Mouse (Mus musculus) intestine, postnatal 0 days (tissue): ENCODE results near the gene Ubl7. TPM values are rescaled to one million over a fixed set of nuclear protein-coding genes. Genes with fewer than 3 reads are reported as not detected.

ENCODE experiments used
- ATAC-seq: fragments of 200-750 bp; cut with Nextera tagmentation; 2 replicates; pipeline ENCODE4 v1.8.0; 2017; ENCODE audit warnings: mild to moderate bottlenecking, moderate TSS enrichment, moderate library complexity
- H3K27ac ChIP-seq: fragments of 300-500 bp; sonication (generic); 2 replicates; pipeline ENCODE4 v1.5.1; 2014; ENCODE audit warnings: mild to moderate bottlenecking, low read depth, low read length, moderate library complexity
- H3K27me3 ChIP-seq: fragments of 300-500 bp; sonication (generic); replicated peaks from 2 replicates; pipeline ENCODE4 v1.6.1; 2014; ENCODE audit warnings: low read length, mixed read lengths; ENCODE audit not compliant: control insufficient read depth, insufficient read depth
- H3K36me3 ChIP-seq: fragments of 300-500 bp; sonication (generic); 2 replicates; pipeline ENCODE4 v1.6.1; 2014; ENCODE audit warnings: mild to moderate bottlenecking, moderate library complexity; ENCODE audit not compliant: control insufficient read depth, insufficient read depth
- H3K4me1 ChIP-seq: fragments of 300-500 bp; sonication (generic); replicated peaks from 2 replicates; pipeline ENCODE4 v1.6.1; 2014; ENCODE audit warnings: antibody characterized with exemption, low read length, mixed read lengths; ENCODE audit not compliant: control insufficient read depth, insufficient read depth
- H3K4me2 ChIP-seq: fragments of 300-500 bp; sonication (generic); replicated peaks from 2 replicates; pipeline ENCODE4 v1.6.1; 2014; ENCODE audit warnings: low read depth, mild to moderate bottlenecking, moderate library complexity
- H3K4me3 ChIP-seq: fragments of 300-500 bp; sonication (generic); 2 replicates; pipeline ENCODE4 v1.5.1; 2014; ENCODE audit warnings: low read depth, low read length
- H3K9ac ChIP-seq: fragments of 300-500 bp; sonication (generic); 2 replicates; pipeline ENCODE4 v1.6.1; 2014; ENCODE audit warnings: mild to moderate bottlenecking, low read depth, low read length
- H3K9me3 ChIP-seq: fragments of 300-500 bp; sonication (generic); 2 replicates; pipeline ENCODE4 v1.6.1; 2016; ENCODE audit warnings: mixed run types; ENCODE audit not compliant: control insufficient read depth
- CTCF ChIP-seq: sonication (generic); IDR thresholded peaks from 2 replicates; pipeline ENCODE4 v1.5.1; 2016; ENCODE audit warnings: low read depth, mild to moderate bottlenecking, control low read depth, antibody characterized with exemption, moderate library complexity
- WGBS: fragments of 180-500 bp; shearing (Covaris S2); extraction: QIAGEN DNeasy Blood & Tissue Kit; methylation state at CpG from one replicate; pipeline ENCODE4 v1.1.7; 2014; 5-methylcytosine and 5-hydroxymethylcytosine counted together
- polyA plus RNA-seq: library from polyadenylated mRNA; unstranded; fragments of >200 nt; fragmentation: Nextera tagmentation; extraction: Ambion mirVana; gene quantifications from 2 replicates; pipeline ENCODE4 v1.2.1, GENCODE M21; 2015

The Ubl7 gene
- polyA plus RNA-seq, 1 experiment from 2014 or later: 77.1 TPM

DNA sequence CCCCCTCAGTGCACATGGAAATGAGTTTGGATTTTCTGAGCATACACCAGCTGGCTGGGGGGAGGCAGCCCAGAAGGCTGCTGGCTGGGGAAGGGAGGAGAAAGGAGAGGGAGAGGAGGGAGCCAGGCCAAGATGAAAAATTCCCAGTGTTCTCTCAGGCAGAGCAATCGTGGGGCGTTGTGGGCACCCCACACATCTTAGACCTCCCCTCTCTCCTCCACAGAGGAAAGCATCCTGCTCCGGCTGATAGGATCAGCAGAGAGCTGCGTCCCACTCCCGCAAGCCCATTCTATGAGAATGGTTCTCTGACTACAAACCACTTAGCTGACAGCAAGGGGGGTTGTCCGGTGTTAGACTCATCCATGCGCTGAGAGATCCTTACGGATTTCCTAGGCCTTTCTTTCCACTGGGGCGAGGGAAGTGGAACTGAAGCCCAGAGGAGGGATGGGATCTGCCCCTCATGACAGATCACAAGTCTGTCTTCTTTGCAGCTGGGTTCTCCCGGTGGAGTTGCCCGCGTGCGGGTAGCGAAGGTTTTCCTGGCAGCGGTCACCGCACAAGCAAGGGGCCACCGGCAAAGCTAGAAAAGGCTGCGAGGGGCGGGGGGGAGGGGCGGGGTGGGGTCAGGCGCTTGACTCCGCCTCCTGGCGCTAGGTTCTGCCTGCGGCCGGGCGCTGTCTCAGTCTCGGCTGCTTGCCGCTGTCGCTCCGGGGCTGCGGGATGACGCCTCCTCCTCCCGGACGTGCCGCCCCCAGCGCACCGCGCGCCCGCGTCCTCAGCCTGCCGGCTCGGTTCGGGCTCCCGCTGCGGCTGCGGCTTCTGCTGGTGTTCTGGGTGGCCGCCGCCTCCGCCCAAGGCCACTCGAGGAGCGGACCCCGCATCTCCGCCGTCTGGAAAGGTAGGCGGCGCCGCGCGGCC, 28.9 kb downstream of the Ubl7 start, which contains the start of gene Sema7a:
Gene Sema7a, plus strand, starts transcription at position 682 of the 918 bp plus-strand sequence.
- ATAC-seq: peak; percentile 71

DNA sequence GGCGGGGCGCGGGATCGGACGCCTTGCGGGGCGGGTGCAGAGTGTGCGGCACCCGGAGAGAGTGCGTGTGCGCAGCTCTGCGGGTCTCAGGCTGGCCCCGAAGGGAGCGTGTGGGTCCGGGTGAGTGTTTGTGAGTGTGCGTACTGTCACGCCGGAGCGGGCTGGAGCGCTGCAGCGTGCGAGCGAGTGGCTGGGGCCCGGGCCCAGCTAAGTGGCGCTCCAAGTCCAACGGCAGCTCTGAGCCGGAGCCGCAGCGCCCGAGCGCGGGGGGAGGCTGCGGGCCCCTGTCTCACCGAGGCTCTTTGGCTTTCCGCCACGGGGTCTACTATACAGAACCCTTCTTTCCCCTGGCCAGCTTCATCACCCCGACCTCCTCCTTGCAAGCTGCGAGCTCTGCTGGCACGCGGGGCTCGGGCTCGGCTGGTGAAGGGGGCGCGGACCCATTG, 29.6 kb downstream of the Ubl7 start:
- no peaks in the 10 kb centered on the region for H3K9me3 ChIP-seq
- peak overlapping the region; percentile 83 for H3K4me3 ChIP-seq
- WGBS: 1% methylated on average over 29 of the region's 44 CpGs
- peaks cover 3% of the 10 kb centered on the region; the same call in 1 of the 2 replicates for H3K4me1 ChIP-seq
- H3K27ac ChIP-seq: peak overlapping the region; percentile 46; the same call in 1 of the 2 replicates
- TF ChIP-seq CTCF: 0 out of 2 replicates have a peak, but pooled peaks have one; percentile 7
- no peaks in the 10 kb centered on the region for H3K36me3 ChIP-seq
- H3K4me2 ChIP-seq: peak overlapping the region; percentile 97
- no peaks in the 10 kb centered on the region; the same call in 1 of the 2 replicates for H3K27me3 ChIP-seq
- peak; percentile 28 for ATAC-seq
- peak overlapping the region; percentile 69 for H3K9ac ChIP-seq

More for the DNA sequence above, 28.9 kb downstream of the Ubl7 start, which contains the start of gene Sema7a:
- WGBS: 4% methylated on average over 59 of the region's 60 CpGs
- no peaks in the 10 kb centered on the region; the same call in 1 of the 2 replicates for H3K27me3 ChIP-seq
- no peak for TF ChIP-seq CTCF
- no peaks in the 10 kb centered on the region; the same call in 1 of the 2 replicates for H3K4me1 ChIP-seq
- H3K9ac ChIP-seq: peak within 1 kb of the TSS; percentile 69
- peak within 1 kb of the TSS; percentile 46; the same call in 1 of the 2 replicates for H3K27ac ChIP-seq
- peak within 1 kb of the TSS; percentile 83 for H3K4me3 ChIP-seq
- H3K9me3 ChIP-seq: no peaks in the 10 kb centered on the region
- no peaks in the 10 kb centered on the region for H3K36me3 ChIP-seq
- peak within 1 kb of the TSS; percentile 97 for H3K4me2 ChIP-seq

DNA sequence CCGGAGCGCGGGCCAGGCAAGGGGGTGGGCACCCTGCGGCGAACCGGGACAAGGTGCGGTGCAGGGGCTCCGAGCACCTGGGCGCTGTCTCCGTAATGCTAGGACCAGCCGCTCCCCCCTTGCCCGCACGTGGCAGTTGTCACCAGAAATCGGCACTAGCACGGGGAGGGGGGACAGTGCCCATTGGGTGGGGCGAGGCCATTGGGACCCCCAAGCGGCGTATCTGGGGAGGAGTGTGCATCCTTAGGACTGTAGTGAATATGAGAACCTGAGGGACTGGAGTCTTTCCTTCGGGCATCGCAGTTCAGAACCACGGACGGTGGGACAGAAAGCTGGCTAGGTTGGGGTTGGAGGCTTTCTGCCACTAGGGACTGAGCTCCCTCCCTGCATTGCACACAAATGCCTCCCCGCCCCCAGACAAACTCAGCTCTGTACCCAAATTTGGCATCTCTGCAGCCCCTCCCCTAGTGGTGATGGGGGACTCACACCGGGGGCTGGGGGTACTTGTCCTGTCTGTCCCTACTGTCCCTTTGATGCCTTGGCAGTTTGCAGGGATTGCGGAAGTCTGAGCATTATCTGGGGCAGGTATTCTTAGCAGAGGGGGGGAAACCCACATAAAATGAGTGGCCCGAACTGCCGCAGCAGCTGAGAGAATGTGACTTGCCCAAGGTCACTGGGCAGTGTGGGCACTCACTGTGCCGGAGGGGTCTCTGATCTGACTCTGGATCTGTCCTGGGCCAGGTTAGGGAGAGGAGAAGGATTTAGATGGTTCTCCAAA, 30.3 kb downstream of the Ubl7 start:
- Histone ChIP-seq H3K4me1 (peaks cover 10% of the 10 kb centered on the region), H3K9ac (peak overlapping the region; percentile 69), H3K27me3 (no peaks in the 10 kb centered on the region; the same call in 1 of the 2 replicates), H3K4me2 (peak overlapping the region; percentile 97), H3K4me3 (peak overlapping the region; percentile 83), H3K36me3 (no peaks in the 10 kb centered on the region), H3K9me3 (no peaks in the 10 kb centered on the region), H3K27ac (0 out of 2 replicates have a peak overlapping the region, but pooled peaks have one; percentile 46)
- 5% methylated on average over 28 of the region's 28 CpGs for WGBS
- TF ChIP-seq CTCF: peak; percentile 33; the same call in 1 of the 2 replicates
- no peak for ATAC-seq

DNA sequence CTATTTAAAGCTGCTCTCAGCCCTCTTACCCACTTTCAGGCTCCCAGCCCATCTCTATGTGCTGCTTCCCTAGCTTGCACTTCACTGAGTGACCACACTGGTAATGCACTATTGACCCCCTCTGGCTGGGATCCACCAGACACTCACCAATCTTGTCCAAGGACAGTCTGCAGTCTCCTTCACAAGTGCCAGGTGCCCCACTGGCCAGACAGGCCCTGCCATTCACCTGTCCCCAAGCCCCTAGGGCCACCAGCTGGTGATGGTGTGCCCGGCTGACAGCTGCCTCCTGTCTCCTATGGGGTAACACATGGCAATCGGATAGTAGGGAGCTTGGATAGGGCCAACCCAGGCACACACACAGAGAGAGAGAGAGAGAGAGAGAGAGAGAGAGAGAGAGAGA, 31.3 kb downstream of the Ubl7 start:
- Histone ChIP-seq H3K4me1 (peaks cover 14% of the 10 kb centered on the region), H3K9me3 (no peaks in the 10 kb centered on the region), H3K27me3 (no peaks in the 10 kb centered on the region; the same call in 1 of the 2 replicates), H3K4me2 (peak overlapping the region; percentile 97), H3K4me3 (peak overlapping the region; percentile 83), H3K36me3 (no peaks in the 10 kb centered on the region), H3K27ac (no peak overlapping the region; the same call in 1 of the 2 replicates), H3K9ac (no peak overlapping the region)
- no peak for TF ChIP-seq CTCF
- 56% methylated on average over 2 of the region's 2 CpGs for WGBS
- no peak for ATAC-seq

DNA sequence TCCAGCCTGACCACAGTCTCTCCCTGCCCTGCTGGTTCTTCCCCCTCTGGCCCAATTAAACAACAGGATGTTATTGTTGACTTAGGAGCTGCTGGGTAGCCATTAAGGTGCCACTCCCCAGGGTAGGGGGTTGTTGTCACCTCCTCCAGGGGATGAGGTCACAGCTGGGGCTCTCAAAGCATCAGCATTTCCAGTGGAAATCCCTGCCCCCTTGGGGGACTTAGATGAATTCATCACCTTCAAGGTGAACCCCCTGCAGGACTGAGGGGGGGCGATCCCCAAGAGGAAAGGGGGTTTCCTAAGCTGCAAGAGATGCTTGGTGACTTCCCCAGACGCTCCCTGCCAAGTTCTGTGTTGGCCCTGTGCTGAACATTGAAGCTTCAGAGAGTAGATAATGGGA, 32.3 kb downstream of the Ubl7 start:
- WGBS: 37% methylated on average over 2 of the region's 2 CpGs
- TF ChIP-seq CTCF: no peak
- Histone ChIP-seq H3K9ac (no peak overlapping the region), H3K9me3 (no peaks in the 10 kb centered on the region), H3K4me1 (peaks cover 16% of the 10 kb centered on the region), H3K36me3 (no peaks in the 10 kb centered on the region), H3K27me3 (no peaks in the 10 kb centered on the region; the same call in 1 of the 2 replicates), H3K4me3 (peak overlapping the region; percentile 83; the same call in 1 of the 2 replicates), H3K4me2 (peak overlapping the region; percentile 97), H3K27ac (no peak overlapping the region)
- ATAC-seq: no peak
